Mouse (Mus musculus) kidney, postnatal 14 days (tissue): ENCODE data around the gene Gm20661.
A peak's percentile ranks its signal among the peaks of the same experiment; 100 is the strongest.

ENCODE experiments used
- DNase-seq: peaks from one replicate; pipeline ENCODE4 v3.0.0; 2022; ENCODE audit warnings: mixed read lengths

Gm20661 gene

DNA sequence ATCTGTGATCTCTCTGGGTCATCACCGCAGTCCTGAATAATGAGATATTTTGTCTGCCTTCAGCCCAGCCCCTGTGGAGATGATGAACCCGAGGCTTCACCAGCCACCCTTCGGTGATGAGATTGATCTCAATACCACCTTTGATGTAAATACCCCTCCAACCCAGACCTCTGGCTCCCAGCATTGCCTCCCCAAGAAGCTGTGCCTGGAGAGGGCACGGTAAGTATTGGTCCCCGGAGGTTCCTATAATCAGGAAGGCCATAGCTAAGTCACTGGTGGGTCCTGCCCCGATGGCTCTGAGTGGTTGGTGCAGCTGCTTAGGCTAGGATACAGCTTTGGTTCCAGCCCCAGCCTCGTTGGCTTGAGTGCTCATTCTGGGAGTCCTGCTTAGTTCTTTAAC lies 14.3 kb upstream of the Gm20661 start:
- DNase-seq: no peak

DNA sequence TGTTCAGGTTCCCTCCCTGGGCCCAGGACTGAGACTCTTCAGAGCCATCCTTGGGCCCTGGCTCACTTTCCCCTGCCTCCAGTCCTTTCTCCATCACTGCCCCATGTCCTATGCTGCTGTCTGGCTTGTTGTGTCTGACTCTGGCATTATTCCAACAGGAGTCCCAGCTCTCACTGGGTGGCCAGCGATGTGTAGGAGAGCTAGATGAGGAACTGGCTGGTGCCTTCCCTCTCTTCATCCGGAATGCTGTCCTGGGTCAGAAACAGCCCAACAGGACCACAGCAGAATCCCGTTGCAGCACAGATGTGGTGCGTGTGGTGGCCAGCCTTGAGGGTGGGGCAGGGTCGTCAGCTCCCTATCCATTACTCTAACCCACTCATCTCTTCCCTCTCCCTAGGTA lies 12.5 kb upstream of the Gm20661 start:
- DNase-seq: no peak

DNA sequence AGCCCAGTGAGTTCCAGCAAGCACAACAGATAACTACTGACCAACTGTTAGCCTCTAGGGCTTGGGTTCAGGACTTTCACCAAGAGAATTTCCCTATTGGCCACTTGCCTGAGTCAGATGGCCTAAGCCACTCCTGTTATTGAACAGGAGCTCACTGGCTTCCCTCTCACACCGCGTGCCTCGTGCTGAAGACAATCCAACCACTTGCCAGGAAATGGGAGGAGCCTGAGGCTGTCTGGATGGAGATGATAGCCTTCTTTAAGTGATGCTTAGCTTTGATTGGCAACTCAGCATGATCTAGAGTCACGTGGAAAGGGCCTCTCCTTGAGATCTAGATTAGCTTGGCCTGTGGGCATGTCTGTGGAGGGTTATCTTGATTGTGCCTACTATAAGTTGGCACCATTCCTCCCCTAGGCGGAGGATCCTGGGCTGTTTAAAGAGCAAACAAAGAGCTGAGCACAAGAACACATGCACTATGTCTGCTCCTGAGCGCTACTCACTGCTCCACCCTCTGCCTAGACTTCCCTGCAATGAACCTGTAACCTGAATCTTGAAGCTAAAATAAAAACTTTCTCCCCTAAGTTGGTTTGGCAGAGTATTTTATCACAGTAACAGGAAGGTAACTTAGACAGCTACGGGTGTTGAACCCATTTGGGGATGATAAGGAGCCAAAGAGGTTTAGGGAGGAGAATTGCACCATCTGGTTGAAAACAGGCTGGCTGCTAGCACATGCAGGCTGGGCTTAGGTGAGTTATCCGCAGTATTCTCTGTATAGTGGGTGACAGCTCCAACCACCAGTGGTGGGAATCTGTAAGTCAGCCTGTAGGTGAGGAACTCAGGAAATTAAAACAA lies 10.9 kb upstream of the Gm20661 start:
- DNase-seq: no peak

DNA sequence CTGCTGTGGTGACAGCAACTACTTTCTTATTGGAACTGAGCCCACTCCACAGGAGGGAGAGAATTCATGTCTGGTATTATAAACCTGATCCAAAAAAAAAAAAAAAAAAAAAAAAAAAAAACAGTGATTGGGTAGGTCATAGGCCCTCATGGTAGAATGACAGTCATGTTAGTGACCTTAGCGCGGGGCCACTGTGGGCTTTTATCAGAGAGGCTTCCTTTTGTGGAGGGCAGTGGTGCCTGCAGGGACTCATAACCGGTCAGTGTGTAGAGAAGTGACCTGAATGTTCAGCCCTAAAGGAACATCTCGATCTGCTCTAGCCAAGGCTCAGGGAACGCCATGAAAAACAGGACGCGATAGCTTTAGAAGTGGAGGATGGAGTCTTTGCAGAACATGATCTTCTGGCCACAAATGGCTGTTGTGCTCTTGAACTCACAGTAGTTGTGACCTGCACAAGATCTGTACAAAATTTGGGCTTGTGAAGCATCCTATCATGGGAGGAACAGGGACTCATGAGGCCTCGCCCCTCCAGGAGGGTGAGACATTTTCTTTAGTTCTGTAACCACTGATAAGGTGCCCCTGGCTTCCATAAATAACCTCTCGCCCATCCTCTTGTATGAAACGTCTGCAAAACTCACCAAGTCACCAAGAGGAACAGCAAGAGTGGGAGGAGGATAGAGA lies 8.2 kb upstream of the Gm20661 start:
- no peak for DNase-seq

DNA sequence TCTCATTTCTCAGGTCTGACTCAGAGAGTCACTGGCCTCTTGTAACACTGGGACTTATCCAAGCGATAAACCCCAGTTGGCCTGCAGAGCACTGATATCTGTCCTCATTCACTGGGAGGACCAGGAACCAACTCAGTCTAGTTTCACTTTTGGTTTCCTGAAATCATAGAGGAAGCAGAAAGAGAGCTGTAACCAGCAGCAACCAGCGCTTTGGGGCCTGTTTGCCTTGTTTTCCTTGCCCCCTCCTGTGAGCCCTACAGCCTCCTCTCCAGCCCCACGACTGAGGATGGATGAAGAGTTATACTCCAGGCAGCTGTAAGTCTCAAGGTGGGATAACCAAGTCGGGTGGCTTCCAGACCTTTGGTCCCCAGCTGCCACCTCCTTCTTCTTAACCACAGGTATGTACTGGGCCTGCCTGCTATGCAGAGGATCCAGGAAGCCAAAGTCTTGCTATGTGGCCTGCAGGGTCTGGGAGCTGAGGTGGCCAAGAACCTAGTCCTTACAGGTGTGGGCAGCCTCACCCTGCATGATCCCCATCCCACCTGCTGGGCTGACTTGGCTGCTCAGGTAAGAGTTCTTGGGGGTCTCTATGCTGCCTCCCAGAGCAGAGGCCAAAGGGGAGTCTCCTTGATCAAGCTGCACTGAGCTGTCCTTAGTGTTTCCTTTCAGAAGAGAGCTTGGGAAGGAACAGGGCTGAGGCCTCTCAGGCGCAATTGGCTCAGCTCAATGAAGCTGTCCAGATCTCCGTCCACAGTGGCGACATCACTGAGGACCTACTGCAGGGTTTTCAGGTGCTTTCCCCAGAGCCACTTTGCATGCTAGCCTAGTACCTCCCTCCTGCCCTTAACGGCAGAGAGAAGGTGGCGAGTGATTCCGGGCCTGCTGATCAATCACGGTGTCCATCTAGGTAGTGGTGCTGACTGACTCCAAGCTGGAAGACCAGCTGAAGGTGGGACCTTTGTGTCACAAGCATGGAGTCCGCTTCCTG lies 7.2 kb upstream of the Gm20661 start, which contains the start of gene Uba7:
TSS of gene Uba7 (plus strand) at position 107 of the 988 bp plus-strand sequence.
- peak; percentile 44 for DNase-seq

DNA sequence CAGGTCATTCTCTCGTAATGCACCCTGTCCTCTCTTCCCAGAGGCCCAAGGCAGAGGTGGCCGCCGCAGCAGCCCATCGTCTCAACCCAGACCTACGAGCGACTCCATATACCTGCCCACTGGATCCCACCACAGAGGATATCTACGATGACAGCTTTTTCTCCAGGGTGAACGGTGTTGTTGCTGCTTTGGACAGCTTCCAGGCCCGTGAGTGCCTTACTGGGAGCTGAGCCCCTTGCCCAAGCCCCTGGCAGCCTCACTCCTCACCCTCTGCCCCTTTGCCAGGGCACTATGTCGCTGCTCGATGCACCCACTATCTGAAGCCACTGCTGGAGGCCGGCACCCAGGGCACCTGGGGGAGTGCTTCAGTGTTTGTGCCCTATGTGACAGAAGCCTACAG lies 4.0 kb upstream of the Gm20661 start:
- DNase-seq: no peak

DNA sequence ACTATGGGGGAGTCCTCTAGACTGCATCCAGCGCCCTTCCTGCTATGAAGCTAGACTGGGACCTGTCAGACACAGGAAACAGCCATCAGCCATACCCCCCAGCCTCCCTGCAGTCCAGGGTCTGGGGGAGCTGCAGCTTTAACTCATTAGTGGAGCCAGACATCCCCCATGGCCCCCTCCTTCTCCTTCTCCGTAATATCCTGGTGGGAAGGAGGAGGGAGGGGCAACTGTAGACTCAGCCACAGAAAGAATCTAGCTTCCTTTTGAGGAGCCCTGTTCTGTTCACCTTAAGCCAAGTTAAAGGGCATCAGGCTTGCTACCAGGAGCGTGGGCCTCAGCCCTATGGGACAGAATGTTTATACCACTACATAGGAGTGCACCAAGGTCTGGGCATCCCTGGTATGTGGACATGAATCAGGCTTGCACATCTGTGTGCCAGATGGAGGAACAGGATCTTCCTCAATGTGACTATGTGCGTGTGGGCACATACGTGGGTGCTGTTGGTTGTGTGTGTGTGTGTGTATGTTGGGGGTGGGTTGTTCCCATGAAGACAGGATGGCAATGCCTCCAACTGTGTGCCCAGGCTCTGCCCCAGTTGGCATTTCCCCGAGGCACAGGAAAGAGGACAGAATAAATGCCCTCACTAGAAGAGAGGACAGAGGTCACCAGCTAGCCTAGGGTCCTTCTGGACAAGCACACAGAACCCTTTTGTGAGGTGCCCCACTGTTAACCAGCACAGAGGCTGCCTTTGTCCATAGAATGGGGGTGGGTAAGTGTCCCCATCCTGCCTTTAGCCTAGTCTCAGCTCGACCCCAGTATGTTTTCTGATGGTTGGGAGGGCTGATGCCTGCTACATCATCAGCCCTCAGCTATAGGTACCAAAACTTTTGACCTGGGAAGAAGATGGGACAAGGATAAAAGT lies 913 bp upstream of the Gm20661 start:
- peak; percentile 73 for DNase-seq

DNA sequence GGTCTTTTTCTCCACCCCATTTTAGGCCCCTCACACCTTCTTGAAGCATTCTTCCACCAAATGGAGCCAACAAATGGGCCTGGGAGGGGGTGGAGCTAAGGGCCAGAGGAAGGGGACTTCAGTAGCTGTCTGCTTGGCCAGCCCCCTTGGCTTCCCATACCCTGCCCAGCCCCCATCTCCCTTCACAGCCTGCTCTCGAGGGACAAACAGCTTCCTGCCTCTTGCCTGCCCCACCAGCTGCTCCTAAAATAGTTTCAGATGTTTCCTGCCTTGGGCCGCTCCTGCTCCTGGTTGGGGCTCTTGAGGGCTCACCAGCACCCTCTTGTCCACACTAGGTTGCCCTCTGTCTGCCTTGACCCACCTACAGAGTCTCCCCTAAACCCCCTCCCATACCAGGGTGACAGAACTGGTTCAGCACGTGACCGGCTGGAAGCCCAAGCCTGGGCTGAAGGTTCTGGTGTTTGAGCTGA lies 598 bp downstream of the Gm20661 start:
- peak; percentile 93 for DNase-seq

DNA sequence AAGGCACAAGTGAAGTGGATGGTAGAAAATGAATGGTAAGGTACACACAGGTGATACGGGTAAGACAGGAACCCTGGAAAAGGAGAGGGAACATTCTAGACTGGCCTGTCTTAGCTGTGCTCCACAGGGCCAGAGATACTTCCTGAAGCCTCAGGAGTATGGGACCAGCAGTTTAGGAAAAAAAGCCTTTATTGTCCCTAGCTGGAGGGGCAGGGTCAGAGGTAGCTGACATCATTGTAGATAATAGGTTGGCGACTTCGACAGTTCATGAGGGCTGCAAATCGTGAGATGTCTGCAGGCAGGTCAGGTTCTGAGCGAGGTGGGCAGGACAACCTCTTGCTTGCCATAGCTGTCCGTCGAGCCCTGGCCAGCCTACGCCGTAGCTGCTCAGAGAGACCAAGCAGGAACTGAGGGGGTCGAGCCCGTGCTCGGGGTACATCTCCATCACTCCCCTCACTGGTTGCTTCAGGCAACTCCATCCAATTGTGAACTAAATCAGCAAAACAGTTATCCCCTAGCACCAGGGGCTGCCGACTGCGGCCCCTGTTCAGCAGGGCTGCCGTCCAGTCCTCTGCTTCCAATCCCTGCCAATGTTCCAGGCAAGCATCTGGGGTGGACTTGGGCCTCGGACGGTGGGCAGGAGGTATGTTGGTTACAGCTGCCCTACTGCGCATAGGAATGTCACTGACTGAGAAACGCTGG lies 1.3 kb downstream of the Gm20661 start:
- DNase-seq: peak; percentile 33

DNA sequence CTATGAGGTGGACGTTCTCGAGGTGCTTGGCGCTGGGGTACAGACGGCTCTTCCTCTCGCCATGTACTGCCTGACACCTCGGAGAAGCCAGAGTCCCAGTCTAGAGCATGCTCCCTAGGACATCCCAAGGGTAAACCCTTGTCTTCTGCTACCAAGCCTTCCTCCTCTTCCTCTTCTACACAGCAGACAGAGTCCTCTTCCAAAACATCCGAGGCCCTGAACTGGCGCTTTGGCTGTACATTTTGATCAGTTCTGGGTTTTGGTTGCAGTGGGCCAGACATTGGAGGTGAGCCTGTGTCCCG lies 1.8 kb downstream of the Gm20661 start:
- peak; percentile 17 for DNase-seq

DNA sequence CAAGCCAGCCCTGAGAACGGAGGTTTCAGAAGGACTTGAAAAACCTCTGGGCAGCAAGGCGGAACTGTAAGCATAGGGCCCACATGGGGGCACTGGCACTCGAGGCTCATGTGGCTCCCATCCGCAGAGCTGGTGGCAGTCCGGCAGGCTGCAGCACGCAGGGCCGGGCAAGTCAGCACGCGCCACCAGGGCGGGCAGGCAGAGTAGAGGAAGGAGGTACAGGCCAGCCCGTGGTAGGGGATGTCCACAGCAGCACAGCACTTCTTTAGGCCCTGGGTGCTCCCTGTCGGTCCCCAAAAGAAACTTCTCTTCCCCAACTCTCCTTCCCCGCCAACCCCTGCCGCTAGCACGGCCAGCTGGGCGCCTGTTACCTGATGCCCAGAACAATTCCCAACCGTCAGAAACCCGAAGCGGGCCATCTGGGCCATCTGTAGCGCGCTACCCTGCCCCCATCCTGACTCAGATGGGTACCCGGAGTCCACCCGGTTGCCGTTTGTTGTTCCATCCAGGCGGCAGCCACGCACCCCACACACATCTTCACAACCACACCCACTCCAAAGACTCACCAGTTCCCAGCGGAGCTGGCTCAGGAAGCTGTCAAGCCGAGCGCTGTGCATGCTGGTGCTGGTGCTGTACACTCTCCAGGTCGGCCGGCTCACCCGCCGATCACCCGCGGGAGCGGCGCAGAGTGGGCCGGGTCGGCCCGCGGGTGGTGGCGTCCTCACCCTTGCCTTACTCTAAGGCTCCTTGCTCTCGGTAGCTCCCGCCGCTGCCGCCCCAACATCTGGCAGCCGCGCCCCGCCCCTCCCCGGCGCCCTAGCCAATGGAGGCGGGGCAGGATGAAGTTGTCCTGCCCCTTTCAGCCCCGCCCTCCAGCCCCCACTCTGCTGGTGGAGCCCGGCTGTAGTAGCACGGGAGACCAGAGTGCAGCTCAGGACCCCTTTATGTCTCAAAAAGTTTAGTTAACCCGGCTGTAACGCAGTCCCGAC lies 2.6 kb downstream of the Gm20661 start, which contains the start of gene Inka1:
TSS of gene Inka1 (minus strand) at position 749 of the 989 bp plus-strand sequence.
- DNase-seq: peak; percentile 94

DNA sequence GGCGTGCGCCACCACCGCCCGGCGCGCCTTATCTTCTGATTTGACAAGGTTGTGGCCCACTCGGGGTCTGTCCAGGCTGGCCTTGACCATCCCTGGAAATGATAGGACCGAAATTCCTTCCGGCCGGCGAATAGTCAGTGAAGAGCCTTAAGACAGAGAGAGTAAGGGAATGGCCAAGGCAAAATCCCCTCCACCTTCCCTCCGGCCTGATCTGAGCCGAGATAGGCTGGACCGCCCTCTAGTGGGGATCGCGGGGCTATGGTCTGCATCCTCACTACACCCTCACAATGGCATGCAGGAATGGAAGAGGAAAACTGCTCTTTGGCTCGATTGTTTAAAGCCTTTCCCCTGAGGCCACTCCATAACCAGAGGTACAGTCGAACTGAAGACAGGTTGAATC lies 3.5 kb downstream of the Gm20661 start:
- peak; percentile 87 for DNase-seq

DNA sequence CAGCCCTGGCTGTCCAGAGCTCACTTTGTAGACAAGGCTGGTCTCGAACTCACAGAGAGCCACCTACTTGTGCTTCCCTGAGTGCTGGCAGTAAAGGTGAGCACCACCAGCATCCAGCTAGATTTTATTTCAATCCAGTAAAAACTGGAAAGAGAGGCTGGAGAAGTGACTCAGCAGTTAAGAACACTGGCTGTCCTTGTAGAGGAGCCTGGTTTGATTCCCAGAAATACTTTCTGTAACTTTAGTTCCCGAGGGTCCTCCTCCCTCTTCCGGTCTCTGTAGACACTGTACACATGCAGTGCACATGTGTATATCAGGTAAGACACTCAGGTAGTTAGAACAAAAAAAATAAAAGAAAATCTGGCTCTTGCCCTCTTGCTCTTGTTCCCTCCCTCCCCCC lies 5.1 kb downstream of the Gm20661 start:
- no peak for DNase-seq

DNA sequence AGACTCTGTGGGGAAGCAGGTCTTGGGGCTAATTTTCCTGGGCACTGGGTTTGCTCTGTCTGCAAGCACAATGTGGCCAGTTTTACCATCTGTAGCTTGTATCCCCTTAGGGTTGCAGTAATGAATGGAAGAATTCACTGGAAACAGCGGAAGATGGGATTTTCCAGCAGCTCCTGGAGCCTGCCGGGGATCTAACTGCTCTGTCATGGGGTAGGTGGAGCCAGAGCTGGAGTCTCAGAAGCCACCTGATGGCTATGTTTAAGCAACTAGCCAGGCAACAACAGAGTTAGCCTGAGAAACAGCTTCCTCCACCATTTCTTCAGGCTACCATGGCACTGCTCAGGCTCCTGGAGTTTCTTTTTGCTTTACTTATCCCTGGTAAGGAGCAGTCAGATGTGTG lies 9.3 kb downstream of the Gm20661 start, which contains the start of gene Cdhr4:
TSS of gene Cdhr4 (plus strand) at position 301 of the 400 bp plus-strand sequence.
- DNase-seq: no peak

DNA sequence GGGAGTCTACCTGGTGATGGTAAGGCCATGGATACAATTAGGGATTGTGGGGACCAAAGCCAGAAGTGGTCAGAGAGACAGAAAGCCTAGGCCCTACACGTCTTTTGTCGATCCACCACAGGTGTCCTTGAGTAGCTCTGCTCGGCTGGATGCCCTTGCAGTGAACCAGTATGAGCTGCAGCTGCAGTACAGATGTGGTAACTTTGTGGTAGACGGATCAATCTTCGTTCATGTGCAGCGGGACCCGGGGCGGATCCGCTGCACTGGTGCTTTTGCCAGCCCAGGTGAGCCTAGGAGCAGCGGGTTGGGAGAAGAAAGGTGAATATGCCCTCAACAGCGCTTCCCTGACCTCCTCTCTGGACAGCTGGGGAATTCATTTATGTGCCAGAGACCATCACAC lies 10.2 kb downstream of the Gm20661 start:
- DNase-seq: no peak

DNA sequence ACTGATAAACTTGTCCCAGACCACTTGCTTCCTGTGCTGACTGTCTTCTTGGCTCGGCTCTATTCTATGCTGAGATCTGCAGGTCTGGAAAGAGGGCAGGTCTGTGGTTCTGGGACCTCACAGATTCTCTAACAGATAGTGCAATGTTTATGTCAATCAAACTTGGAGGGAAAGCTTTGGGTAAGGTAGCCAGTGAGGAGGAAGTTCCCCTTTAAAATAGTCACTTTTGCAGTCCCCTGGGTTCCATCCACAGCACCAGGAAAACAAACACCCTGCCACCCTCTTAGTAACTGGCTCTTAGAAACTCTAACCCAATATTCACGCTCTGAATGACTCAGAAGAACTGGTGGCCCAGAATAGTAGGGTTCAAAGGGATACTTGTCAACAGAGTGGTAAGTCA lies 11.6 kb downstream of the Gm20661 start:
- no peak for DNase-seq

DNA sequence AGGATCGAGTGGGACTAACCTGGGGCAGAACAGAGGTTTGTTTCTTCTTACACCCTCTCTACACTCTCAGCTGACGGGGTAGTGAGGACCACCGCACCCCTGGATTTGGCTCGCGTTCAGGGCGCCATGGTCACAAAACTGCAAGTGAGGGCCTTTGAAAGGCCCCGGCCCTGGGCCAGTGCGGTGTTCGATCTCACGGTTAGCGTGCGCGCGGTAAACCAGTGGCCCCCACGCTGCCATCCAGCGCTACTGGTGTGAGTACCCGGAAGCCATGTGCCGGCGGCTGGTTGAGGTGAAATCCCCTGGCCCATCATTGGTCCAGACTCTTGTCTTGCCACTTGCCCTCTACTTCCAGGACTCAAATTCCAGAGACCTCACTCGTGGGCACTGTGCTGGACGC lies 12.7 kb downstream of the Gm20661 start:
- DNase-seq: no peak

DNA sequence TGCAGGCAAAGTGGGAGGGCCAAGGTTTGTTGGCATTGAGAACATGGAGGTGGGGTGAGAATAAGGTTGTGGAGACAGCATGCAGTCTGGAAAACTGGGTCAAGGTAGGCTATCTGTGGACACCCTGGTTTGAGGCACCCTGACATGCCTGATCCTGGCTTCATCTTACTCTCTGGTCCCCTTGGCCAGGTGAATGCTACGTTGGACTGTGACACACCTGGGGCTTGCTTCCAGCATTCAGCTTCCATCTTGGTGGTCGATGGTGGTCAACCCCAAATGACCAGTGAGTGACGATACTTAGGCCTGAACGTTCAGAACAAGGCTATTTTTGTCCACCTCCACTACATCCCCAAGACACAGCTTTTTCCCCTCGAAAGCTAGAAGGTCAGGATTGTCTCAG lies 13.2 kb downstream of the Gm20661 start, which contains the start of gene Gm20662:
TSS of gene Gm20662 (plus strand) at position 301 of the 400 bp plus-strand sequence.
- DNase-seq: no peak

DNA sequence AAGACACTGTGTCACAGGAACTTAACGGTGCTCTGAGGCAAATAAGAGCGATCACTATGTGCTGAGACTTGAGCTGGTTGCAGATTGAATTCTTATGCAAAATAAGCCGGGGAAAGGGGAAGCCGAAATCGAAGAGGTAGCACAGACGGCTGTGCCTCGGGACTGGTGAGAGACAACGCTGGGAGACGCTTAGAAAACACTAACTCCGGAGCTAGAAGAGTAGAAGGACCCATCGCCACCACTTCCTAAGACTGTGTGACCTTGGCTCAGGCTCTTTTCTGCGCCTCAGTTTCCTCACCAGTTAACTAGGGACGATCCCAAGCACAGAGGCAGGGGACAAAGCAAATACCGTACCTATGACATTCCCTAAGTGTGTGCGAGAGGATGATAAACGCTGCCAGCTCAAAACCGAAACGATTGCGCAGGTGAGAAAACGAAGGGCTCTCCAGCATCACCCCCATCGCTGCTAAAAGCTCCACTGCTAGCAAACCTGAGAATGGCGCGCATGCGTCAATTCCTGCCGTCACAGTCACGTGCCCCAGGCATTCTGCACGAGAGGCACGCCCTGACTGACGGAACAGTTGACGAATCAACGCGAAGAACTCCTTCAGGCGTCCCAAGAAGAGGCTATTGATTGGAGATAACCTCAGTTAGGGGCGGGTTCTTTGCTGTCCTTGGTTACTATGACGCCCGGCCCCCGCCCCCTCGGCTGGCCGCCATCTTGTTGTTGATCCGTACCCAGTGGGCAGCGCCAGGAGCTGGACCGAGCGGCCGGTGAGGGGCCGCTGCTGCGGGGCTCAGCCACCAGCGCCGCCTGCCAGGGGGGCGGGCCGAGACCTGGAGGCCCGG lies 19.3 kb downstream of the Gm20661 start, which contains the start of gene Ip6k1:
TSS of gene Ip6k1 (plus strand) at position 580 of the 849 bp plus-strand sequence.
- DNase-seq: peak; percentile 100
